Mouse (Mus musculus) neural tube, embryonic 15.5 days (tissue): ENCODE measurements around the gene Abcc10. TPM values are rescaled to one million over a fixed set of nuclear protein-coding genes. Genes with fewer than 3 reads are reported as not detected.
A peak's percentile ranks its signal among the peaks of the same experiment; 100 is the strongest.

ENCODE experiments used
- ATAC-seq: fragments of 200-750 bp; cut with Nextera tagmentation; 2 replicates; pipeline ENCODE4 v1.8.0; 2017; ENCODE audit warnings: mild to moderate bottlenecking, moderate TSS enrichment, moderate library complexity; ENCODE audit not compliant: low FRiP score
- H3K27ac ChIP-seq: fragments of 300-500 bp; sonication (generic); replicated peaks from 2 replicates; pipeline ENCODE4 v1.5.1; 2015; ENCODE audit warnings: mild to moderate bottlenecking, inconsistent platforms
- H3K27me3 ChIP-seq: fragments of 300-500 bp; sonication (generic); replicated peaks from 2 replicates; pipeline ENCODE4 v1.6.1; 2015; ENCODE audit warnings: inconsistent platforms
- H3K36me3 ChIP-seq: fragments of 300-500 bp; sonication (generic); 2 replicates; pipeline ENCODE4 v1.6.1; 2015; ENCODE audit warnings: inconsistent platforms
- H3K4me1 ChIP-seq: fragments of 300-500 bp; sonication (generic); 2 replicates; pipeline ENCODE4 v1.6.1; 2015; ENCODE audit warnings: inconsistent platforms
- H3K4me2 ChIP-seq: fragments of 300-500 bp; sonication (generic); 2 replicates; pipeline ENCODE4 v1.6.1; 2015; ENCODE audit warnings: inconsistent platforms, mild to moderate bottlenecking, moderate library complexity
- H3K4me3 ChIP-seq: fragments of 300-500 bp; sonication (generic); replicated peaks from 2 replicates; pipeline ENCODE4 v1.5.1; 2015; ENCODE audit warnings: mild to moderate bottlenecking, inconsistent platforms
- H3K9ac ChIP-seq: fragments of 300-500 bp; sonication (generic); replicated peaks from 2 replicates; pipeline ENCODE4 v1.6.1; 2015; ENCODE audit warnings: mild to moderate bottlenecking, inconsistent platforms
- H3K9me3 ChIP-seq: fragments of 300-500 bp; sonication (generic); replicated peaks from 2 replicates; pipeline ENCODE4 v1.6.1; 2016; ENCODE audit warnings: inconsistent platforms
- WGBS: fragments of 180-500 bp; shearing (Covaris S2); methylation state at CpG from one replicate; pipeline ENCODE4 v1.1.7; 2015; ENCODE audit warnings: mixed read lengths; 5-methylcytosine and 5-hydroxymethylcytosine counted together
- polyA plus RNA-seq: library from polyadenylated mRNA; unstranded; fragments of >200 nt; fragmentation: Nextera tagmentation; extraction: Ambion mirVana; gene quantifications from 2 replicates; pipeline ENCODE4 v1.2.1, GENCODE M21; 2015

Abcc10 gene
- 9.3 TPM in 2 replicates for polyA plus RNA-seq

DNA sequence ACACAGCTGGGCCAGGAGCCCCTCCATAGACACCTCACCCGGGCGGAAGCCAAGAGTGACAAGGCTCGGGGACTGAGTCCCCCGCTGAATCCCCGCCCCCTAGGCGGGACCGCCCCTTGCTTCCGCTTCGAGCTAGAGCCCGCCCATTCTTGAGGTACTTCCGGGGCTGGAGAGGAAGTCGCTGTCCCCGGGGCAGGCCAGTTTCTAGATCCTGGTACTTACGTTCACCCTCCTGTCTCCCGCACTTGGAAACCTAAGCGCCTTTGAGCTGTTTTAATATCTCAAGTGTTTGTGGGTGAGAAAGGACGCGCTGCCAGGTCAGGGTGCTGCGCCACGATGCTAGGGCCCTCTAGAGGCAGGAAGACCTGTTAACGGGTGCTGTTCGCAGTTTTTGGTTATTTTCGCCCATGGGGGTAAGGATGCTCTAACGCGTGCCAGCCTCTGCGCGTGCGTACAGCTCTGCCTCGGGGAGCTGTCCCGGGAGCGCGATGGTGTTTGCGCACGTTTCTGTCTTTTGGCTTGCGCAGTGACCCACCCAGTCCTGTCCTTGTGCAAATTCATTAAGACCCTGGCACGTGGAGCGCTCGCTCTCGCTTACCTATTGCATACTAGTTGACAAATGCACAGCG is at the start of gene Abcc10:
TSS of gene Abcc10 (minus strand) at position 447 of the 629 bp plus-strand sequence.
- Histone ChIP-seq H3K4me1 (peaks cover 15% of the 10 kb centered on the region), H3K36me3 (peaks cover 12% of the 10 kb centered on the region), H3K4me2 (peak within 1 kb of the TSS; percentile 83), H3K9ac (peak within 1 kb of the TSS; percentile 83), H3K4me3 (peak within 1 kb of the TSS; percentile 72), H3K27me3 (no peaks in the 10 kb centered on the region), H3K27ac (peak within 1 kb of the TSS; percentile 94), H3K9me3 (no peaks in the 10 kb centered on the region)
- WGBS: under 1% methylated on average over 40 of the region's 40 CpGs
- peak; percentile 99 for ATAC-seq

DNA sequence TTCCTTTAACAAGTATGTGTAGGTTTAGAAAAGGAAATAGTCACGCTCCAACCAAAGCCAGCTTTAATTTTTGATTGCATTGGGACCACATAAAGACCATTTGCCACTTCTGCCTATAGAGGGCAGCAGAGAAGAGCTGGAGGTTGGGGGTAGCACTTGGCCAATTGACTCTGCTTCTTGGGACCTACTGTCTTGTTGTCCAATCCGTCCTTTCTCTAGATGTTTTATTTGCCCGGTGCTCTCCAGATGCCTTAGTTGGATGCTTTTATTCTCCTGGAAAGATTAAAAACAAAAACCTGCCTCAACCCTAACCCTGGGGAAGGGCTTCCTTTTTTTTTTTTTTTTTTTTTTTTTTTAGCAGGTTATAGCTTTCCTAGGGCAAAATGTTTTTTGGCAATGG is 43.6 kb upstream of the Abcc10 start:
- H3K27ac ChIP-seq: no peak overlapping the region
- H3K4me3 ChIP-seq: no peak overlapping the region
- 69% methylated on average over 3 of the region's 3 CpGs for WGBS
- H3K9ac ChIP-seq: no peak overlapping the region
- no peak overlapping the region for H3K4me2 ChIP-seq
- no peaks in the 10 kb centered on the region for H3K4me1 ChIP-seq
- no peaks in the 10 kb centered on the region for H3K36me3 ChIP-seq
- H3K27me3 ChIP-seq: no peaks in the 10 kb centered on the region
- peaks cover 4% of the 10 kb centered on the region; the same call in 1 of the 2 replicates for H3K9me3 ChIP-seq
- ATAC-seq: no peak

DNA sequence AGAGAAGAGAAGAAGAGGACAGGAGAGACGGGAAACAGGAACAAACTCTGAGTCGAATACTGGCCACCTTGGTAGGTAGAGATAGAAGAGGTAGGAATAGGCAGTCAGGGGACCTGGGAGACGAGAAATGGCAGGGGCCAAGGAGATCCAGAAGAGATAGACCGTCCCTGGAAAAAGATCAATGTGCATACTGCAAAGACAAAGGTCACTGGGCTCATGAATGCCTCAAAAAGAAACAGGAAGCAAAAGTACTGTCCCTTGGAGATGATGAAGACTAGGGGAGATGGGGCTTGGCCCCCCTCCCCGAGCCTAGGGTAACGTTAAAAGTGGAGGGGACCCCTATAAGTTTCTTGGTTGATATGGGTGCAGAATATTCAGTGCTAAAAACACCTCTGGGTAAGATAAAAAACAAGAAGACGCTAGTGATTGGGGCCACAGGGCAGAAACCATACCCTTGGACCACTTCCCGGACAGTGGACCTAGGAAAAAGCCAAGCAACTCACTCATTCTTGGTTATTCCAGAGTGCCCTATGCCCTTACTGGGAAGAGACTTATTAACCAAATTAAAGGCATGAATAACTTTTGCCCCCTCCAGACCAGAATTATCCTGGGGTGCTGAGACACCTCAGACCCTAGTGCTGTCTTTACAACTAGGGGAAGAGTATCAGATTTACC is 23.0 kb upstream of the Abcc10 start:
- H3K4me3 ChIP-seq: no peak overlapping the region
- no peak overlapping the region for H3K27ac ChIP-seq
- H3K27me3 ChIP-seq: no peaks in the 10 kb centered on the region
- H3K36me3 ChIP-seq: no peaks in the 10 kb centered on the region
- no peak overlapping the region for H3K9ac ChIP-seq
- no peak for ATAC-seq
- no peaks in the 10 kb centered on the region for H3K4me1 ChIP-seq
- 87% methylated on average over 8 of the region's 8 CpGs for WGBS
- H3K9me3 ChIP-seq: no peaks in the 10 kb centered on the region
- H3K4me2 ChIP-seq: no peak overlapping the region

DNA sequence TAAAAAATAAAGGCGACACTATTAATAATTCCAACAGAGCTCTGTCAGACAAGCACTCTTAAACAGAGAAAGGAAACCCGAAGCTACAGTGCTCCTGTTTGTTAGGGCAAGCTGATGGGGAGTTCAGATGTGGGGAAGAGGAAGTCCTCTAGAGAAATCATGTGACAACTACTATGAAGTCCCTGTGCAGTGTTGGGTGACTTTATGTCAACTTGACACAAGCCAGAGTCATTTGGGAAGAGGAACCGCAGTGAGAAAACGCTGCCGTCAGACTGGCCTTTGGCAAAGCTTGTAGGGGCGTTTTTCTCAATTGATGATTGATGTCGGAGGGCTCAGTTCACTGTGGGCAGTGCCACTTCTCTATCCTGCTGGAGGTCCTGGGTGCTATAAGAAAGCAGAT is 13.1 kb upstream of the Abcc10 start:
- Histone ChIP-seq H3K27ac (no peak overlapping the region), H3K4me3 (no peak overlapping the region), H3K9me3 (no peaks in the 10 kb centered on the region), H3K4me1 (no peaks in the 10 kb centered on the region), H3K9ac (no peak overlapping the region), H3K36me3 (no peaks in the 10 kb centered on the region), H3K4me2 (no peak overlapping the region), H3K27me3 (no peaks in the 10 kb centered on the region)
- no peak for ATAC-seq
- WGBS: 85% methylated on average over 7 of the region's 7 CpGs

DNA sequence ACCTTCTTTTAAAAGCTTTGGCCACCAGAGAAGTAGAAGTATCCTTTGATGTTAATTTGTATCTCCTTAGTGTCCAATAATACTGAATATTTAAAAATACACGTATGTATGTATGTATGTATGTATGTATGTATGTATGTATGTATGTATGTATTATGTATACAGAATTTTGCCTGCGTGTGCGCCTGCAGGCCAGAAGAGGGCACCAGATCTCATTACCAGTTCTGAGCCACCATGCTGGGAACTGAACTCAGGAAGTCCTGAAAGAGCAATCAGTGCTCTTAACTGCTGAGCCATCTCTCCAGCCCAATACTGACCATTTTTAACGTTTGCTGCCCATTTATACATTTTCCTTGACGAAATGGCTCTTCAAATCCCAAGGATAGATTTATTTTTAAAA is 8.3 kb upstream of the Abcc10 start:
- Histone ChIP-seq H3K4me2 (no peak overlapping the region), H3K9me3 (no peaks in the 10 kb centered on the region), H3K4me3 (no peak overlapping the region), H3K27me3 (no peaks in the 10 kb centered on the region), H3K9ac (no peak overlapping the region), H3K27ac (no peak overlapping the region), H3K4me1 (no peaks in the 10 kb centered on the region), H3K36me3 (no peaks in the 10 kb centered on the region)
- WGBS: 32% methylated on average over 5 of the region's 5 CpGs
- no peak for ATAC-seq

DNA sequence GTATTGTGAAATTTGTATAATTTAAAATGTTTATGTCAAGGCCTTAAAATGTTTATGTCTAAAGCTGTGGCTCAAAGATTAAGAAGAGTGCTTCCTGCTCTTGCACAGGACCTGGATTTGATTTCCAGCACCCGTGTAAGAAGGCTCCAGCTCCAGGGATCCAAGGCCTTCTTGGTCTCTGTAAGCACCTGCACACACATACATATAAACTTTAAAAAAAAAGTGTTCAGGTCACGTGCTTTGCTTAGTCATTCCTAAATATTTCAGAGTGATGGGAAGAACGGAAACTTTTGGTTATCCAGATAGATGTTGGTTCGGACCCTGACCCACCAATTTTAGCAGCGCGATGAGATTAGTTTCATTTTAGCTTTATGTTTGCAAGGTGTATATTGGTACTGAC is 571 bp upstream of the Abcc10 start:
- peak overlapping the region; percentile 94 for H3K27ac ChIP-seq
- peak overlapping the region; percentile 72 for H3K4me3 ChIP-seq

DNA sequence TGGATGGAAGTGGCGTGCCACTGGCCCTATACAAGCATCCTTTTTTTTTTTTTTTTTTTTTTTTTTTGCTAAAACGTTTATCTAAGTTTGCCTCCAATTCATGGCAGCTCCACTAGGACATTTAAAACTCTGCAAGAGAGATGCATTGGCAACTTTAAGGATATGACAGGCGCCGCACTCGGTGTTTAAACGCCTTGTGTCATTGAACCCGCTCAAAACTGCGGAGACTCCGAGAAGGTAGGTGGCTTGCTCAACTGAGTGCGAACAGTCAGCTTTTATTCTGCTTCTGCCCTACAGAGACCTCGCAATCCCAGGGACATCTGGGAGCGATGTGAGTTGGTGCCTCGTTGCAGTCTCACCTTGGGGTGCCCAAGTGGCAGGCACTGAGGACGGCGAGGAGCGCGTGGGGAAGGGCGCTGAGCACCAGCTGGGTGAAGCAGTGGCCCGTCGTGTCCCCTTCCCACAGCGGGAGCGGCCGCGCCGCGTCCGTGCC is 693 bp downstream of the Abcc10 start:
- H3K36me3 ChIP-seq: peaks cover 14% of the 10 kb centered on the region
- no peak for ATAC-seq
- peak overlapping the region; percentile 72 for H3K4me3 ChIP-seq
- peak overlapping the region; percentile 94 for H3K27ac ChIP-seq
- peak overlapping the region; percentile 83 for H3K4me2 ChIP-seq
- no peaks in the 10 kb centered on the region for H3K27me3 ChIP-seq
- 2% methylated on average over 27 of the region's 27 CpGs for WGBS
- peaks cover 15% of the 10 kb centered on the region for H3K4me1 ChIP-seq
- peak overlapping the region; percentile 83 for H3K9ac ChIP-seq
- no peaks in the 10 kb centered on the region for H3K9me3 ChIP-seq

More for the DNA sequence above, 571 bp upstream of the Abcc10 start:
- no peak for ATAC-seq
- Histone ChIP-seq H3K4me2 (peak overlapping the region; percentile 83), H3K27me3 (no peaks in the 10 kb centered on the region), H3K36me3 (peaks cover 5% of the 10 kb centered on the region; the same call in 1 of the 2 replicates), H3K9me3 (no peaks in the 10 kb centered on the region), H3K4me1 (peaks cover 15% of the 10 kb centered on the region), H3K9ac (peak overlapping the region; percentile 34; the same call in 1 of the 2 replicates)
- WGBS: 76% methylated on average over 6 of the region's 6 CpGs

DNA sequence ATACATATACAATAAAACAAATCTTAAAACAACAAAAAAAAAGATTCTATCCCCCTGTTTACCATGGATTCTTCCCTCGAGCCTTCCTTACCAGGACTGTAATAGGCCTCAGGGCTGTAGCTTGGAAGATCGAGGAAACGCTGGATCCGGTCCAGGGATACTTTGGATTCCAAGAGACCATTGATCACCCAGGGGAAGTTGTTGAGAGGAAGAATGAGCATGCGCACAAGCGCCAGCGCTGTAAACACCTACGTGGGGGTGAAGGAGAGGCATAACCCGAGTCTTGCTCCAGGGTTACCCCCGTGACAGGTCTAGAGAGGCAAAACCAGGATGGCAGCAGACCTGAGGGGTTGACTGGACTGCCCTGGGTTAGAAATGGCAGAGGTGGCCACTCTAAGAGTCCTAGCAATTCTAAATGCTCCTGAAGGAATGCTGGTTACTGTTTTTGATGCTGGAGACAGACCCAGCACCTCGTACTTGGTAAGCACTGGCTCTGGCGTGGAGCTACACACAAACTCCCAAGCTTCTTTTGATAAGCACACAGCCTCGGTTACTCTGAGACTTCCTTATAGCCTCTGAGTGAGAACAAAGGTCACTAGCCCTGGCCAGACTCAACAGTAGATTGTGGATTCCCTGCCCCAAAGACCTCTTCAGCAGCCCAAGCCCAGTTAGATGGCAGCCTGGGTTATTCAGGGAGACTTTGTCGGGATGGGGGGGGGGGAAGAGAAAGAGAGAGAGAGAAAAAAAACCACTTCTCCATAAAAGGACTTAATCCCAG is 5.9 kb downstream of the Abcc10 start:
- WGBS: 88% methylated on average over 14 of the region's 14 CpGs
- Histone ChIP-seq H3K36me3 (peaks cover 34% of the 10 kb centered on the region), H3K27ac (no peak overlapping the region), H3K4me3 (no peak overlapping the region), H3K9me3 (no peaks in the 10 kb centered on the region), H3K9ac (no peak overlapping the region), H3K27me3 (no peaks in the 10 kb centered on the region), H3K4me2 (no peak overlapping the region), H3K4me1 (peaks cover 9% of the 10 kb centered on the region)
- ATAC-seq: no peak

DNA sequence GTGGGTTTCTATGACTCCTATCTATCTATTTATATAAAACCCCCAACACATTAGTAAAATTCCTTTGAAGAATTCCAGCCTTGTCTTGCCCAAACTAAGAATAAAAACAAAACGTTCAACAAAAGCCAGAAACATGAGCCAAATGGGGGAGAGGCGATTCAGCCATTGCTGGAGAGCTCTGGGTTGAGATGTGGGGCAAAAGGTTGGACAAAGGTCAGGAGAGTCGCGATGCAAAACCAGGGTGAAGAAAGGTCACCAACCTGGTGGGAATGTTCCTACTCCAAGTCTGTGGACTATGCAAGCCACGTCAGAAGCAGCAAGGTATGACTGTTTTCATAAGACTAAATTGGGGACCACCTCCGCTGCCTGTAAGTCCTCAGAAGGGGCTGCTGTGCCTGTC is 7.7 kb downstream of the Abcc10 start:
- H3K27me3 ChIP-seq: no peaks in the 10 kb centered on the region
- peaks cover 34% of the 10 kb centered on the region for H3K36me3 ChIP-seq
- no peak overlapping the region for H3K4me2 ChIP-seq
- H3K4me3 ChIP-seq: no peak overlapping the region
- H3K9me3 ChIP-seq: no peaks in the 10 kb centered on the region
- no peak for ATAC-seq
- no peak overlapping the region for H3K27ac ChIP-seq
- no peaks in the 10 kb centered on the region for H3K4me1 ChIP-seq
- WGBS: 81% methylated on average over 6 of the region's 6 CpGs
- no peak overlapping the region for H3K9ac ChIP-seq

DNA sequence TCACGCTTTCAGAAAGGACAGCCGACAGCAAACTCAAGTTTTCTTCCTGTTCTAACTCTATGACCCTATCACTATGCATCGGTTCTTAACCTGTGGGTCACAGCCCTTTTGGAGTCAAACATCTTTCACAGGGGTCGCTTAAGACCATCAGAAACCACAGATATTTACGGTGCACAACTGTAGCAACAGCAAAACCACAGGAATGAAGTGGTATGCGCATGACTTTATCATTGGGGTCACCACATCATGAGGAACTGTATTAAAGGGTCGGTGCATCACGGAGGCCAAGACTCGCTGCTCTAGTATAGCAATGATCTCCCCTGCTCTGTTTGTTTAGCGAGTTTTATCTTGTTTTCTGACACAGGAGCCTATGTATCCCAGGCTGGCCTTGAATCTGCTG is 12.3 kb downstream of the Abcc10 start:
- no peaks in the 10 kb centered on the region for H3K9me3 ChIP-seq
- no peak for ATAC-seq
- no peaks in the 10 kb centered on the region for H3K4me1 ChIP-seq
- peaks cover 16% of the 10 kb centered on the region; the same call in 1 of the 2 replicates for H3K36me3 ChIP-seq
- WGBS: 89% methylated on average over 10 of the region's 10 CpGs
- no peak overlapping the region for H3K4me2 ChIP-seq
- no peak overlapping the region for H3K4me3 ChIP-seq
- H3K9ac ChIP-seq: no peak overlapping the region
- no peak overlapping the region for H3K27ac ChIP-seq
- H3K27me3 ChIP-seq: no peaks in the 10 kb centered on the region

DNA sequence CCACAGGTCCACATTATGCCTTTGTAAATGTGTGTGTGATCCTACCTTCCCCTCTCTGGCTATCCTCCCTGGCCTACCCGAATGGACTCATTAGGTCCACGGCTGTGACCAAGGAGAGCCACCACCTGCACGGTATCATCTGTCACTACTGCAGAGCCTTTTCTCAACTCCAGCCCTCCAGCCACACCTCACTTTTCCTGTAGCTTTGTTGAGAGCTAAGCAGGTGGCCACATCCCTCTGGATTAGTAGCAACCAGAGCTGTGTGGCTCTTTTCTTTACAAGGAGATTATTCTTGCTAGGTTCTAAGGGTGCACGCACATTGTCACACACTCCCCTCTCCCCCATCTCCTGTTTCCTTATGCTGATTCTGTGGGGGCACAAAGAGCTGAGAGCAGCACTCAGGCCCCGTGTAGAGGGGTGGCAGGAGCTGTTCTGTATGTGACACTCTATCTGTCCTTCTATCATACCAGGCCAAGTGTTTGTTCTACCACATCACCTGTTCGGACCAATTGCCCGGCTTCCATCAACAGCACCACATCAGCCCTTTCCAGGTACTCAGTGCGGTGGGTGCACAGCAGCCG is 14.9 kb downstream of the Abcc10 start:
- ATAC-seq: no peak
- Histone ChIP-seq H3K27ac (no peak overlapping the region), H3K4me2 (no peak overlapping the region), H3K36me3 (peaks cover 12% of the 10 kb centered on the region), H3K27me3 (no peaks in the 10 kb centered on the region), H3K4me1 (no peaks in the 10 kb centered on the region), H3K4me3 (no peak overlapping the region), H3K9me3 (no peaks in the 10 kb centered on the region), H3K9ac (no peak overlapping the region)
- 87% methylated on average over 9 of the region's 9 CpGs for WGBS
